8 mouse cellular contexts compared by ENCODE assay signal in the genomic region with DNA sequence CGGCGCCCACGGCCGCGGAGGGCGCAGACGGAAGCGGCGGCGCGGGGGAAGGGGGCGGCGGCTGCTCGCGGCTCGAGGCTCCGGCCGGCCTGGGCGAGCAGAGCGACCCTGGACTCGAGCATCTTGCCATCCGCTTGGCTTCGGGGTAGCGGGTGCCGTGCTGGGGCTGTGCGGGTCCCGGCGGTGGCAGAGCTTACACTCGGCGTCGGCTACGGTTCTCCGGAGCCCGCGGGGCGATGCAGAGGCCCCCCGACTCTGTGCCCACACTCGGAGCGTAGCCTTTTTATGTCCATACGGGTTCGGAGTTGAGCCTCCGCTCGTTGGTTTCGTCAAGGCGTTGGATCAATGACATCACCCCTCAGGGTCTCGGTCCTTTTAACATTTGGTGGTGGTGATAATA. TPM values are rescaled to one million over a fixed set of nuclear protein-coding genes. Genes with fewer than 3 reads are reported as not detected.
DNase-seq lines count a peak whose midpoint lies in the region; ATAC-seq and TF ChIP-seq lines count a peak whose summit lies in the region.

No protein-coding gene starts in this region.

- WGBS in embryonic facial prominence, embryonic 15.5 days: 0% methylated on average over 40 of the region's 46 CpGs
- under 1% methylated on average over 45 of the region's 46 CpGs for WGBS in limb, embryonic 13.5 days
- WGBS in stomach, embryonic 16.5 days: 2% methylated on average over 46 of the region's 46 CpGs

- peak overlapping the region; percentile 87 for H3K27ac ChIP-seq in gastrocnemius, adult 2 months
- H3K27ac ChIP-seq in embryonic facial prominence, embryonic 15.5 days (replicated peaks): peak overlapping the region; percentile 73
- peak overlapping the region; percentile 69; the same call in 1 of the 2 replicates for H3K27ac ChIP-seq in limb, embryonic 13.5 days
- H3K27ac ChIP-seq in stomach, embryonic 16.5 days (ENCODE audit: low read length): no peak overlapping the region

- TF ChIP-seq CTCF in gastrocnemius, adult 2 months (IDR thresholded peaks at IDR 0.05): no peak

- peak overlapping the region; percentile 73 for H3K4me2 ChIP-seq in embryonic facial prominence, embryonic 15.5 days (replicated peaks)
- H3K4me2 ChIP-seq in limb, embryonic 13.5 days (replicated peaks): peak overlapping the region; percentile 87
- H3K4me2 ChIP-seq in stomach, embryonic 16.5 days (ENCODE audit: low read depth, low read length): peak overlapping the region; percentile 84

- H3K4me1 ChIP-seq in embryonic facial prominence, embryonic 15.5 days: peaks cover 49% of the 10 kb centered on the region
- H3K4me1 ChIP-seq in limb, embryonic 13.5 days: peaks cover 54% of the 10 kb centered on the region
- peaks cover 27% of the 10 kb centered on the region for H3K4me1 ChIP-seq in stomach, embryonic 16.5 days (ENCODE audit: control insufficient read depth, insufficient read depth, low read length)

- H3K9me3 ChIP-seq in embryonic facial prominence, embryonic 15.5 days (replicated peaks): no peaks in the 10 kb centered on the region
- H3K9me3 ChIP-seq in limb, embryonic 13.5 days: no peaks in the 10 kb centered on the region
- H3K9me3 ChIP-seq in stomach, embryonic 16.5 days (replicated peaks; ENCODE audit: control insufficient read depth, low read length): no peaks in the 10 kb centered on the region

- peak; percentile 41; the same call in 1 of the 2 replicates for ATAC-seq in embryonic facial prominence, embryonic 15.5 days (ENCODE audit: insufficient number of reproducible peaks, low FRiP score, low TSS enrichment, low read depth)
- peak; percentile 19; the same call in 1 of the 2 replicates for ATAC-seq in limb, embryonic 13.5 days (ENCODE audit: low FRiP score, low read depth)
- ATAC-seq in stomach, embryonic 16.5 days (ENCODE audit: insufficient read depth, low FRiP score): peak; percentile 57; the same call in 1 of the 2 replicates

- DNase-seq in gastrocnemius, adult 2 months: no peak
- DNase-seq in gastrocnemius, postnatal 14 days: no peak
- peak; percentile 48 for DNase-seq in 3134 (ENCODE audit: extremely low read depth, insufficient read length, low spot score)
- no peak for DNase-seq in urinary bladder, postnatal 25 days (ENCODE audit: low spot score)
- DNase-seq in frontal cortex, postnatal 25 days (ENCODE audit: low spot score in 2 of 2): no peak

- no peaks in the 10 kb centered on the region for H3K27me3 ChIP-seq in embryonic facial prominence, embryonic 15.5 days
- no peaks in the 10 kb centered on the region for H3K27me3 ChIP-seq in limb, embryonic 13.5 days
- H3K27me3 ChIP-seq in stomach, embryonic 16.5 days (ENCODE audit: control insufficient read depth, insufficient read depth, low read length): no peaks in the 10 kb centered on the region

- H3K4me3 ChIP-seq in gastrocnemius, adult 2 months: peak overlapping the region; percentile 84
- peak overlapping the region; percentile 96 for H3K4me3 ChIP-seq in embryonic facial prominence, embryonic 15.5 days (replicated peaks)
- peak overlapping the region; percentile 98 for H3K4me3 ChIP-seq in limb, embryonic 13.5 days
- H3K4me3 ChIP-seq in stomach, embryonic 16.5 days (replicated peaks; ENCODE audit: low read length): peak overlapping the region; percentile 72

- peaks cover 37% of the 10 kb centered on the region for H3K36me3 ChIP-seq in embryonic facial prominence, embryonic 15.5 days
- peaks cover 43% of the 10 kb centered on the region for H3K36me3 ChIP-seq in limb, embryonic 13.5 days
- peaks cover 15% of the 10 kb centered on the region for H3K36me3 ChIP-seq in stomach, embryonic 16.5 days (ENCODE audit: control insufficient read depth, insufficient read depth, low read length)

- intact Hi-C loops in gastrocnemius, adult 2 months (cut with DNase I): no loop called here
- intact Hi-C loops in gastrocnemius, postnatal 14 days (cut with DNase I; ENCODE audit: low total_unique reads): no loop called here

- H3K9ac ChIP-seq in embryonic facial prominence, embryonic 15.5 days: peak overlapping the region; percentile 87
- H3K9ac ChIP-seq in limb, embryonic 13.5 days: peak overlapping the region; percentile 94
- H3K9ac ChIP-seq in stomach, embryonic 16.5 days (ENCODE audit: low read length): peak overlapping the region; percentile 94

RNA-seq across cellular contexts. Expression of a gene that starts 0.3 kb away (rescaled TPM):
- 10 to 100 TPM; 31.3 to 31.9 TPM for total RNA-seq in gastrocnemius, adult 2 months (2021)
- 10 to 100 TPM; 28.7 to 31.3 TPM for total RNA-seq in gastrocnemius, postnatal 14 days (2021)
- polyA plus RNA-seq in embryonic facial prominence, embryonic 15.5 days (2015; fragmentation: Nextera tagmentation; extraction: Ambion mirVana): 36.2 and 36.4 TPM in 2 replicates
- 46.1 and 48.2 TPM in 2 replicates for polyA plus RNA-seq in limb, embryonic 13.5 days (2015; fragmentation: Nextera tagmentation; extraction: Ambion mirVana)
- polyA plus RNA-seq in stomach, embryonic 16.5 days (2015; fragmentation: Nextera tagmentation; extraction: Ambion mirVana): 33.6 and 35.1 TPM in 2 replicates

RNA-seq across cellular contexts. Expression of a gene that starts 6.1 kb away (rescaled TPM):
- total RNA-seq in gastrocnemius, adult 2 months (2021): 100 to 1,000 TPM; 567 to 689 TPM
- 100 to 1,000 TPM; 780 to 872 TPM for total RNA-seq in gastrocnemius, postnatal 14 days (2021)
- polyA plus RNA-seq in embryonic facial prominence, embryonic 15.5 days (2015; fragmentation: Nextera tagmentation; extraction: Ambion mirVana): 1,780 and 1,815 TPM in 2 replicates
- polyA plus RNA-seq in limb, embryonic 13.5 days (2015; fragmentation: Nextera tagmentation; extraction: Ambion mirVana): 1,446 and 1,459 TPM in 2 replicates
- polyA plus RNA-seq in stomach, embryonic 16.5 days (2015; fragmentation: Nextera tagmentation; extraction: Ambion mirVana): 1,450 and 1,538 TPM in 2 replicates

RNA-seq across cellular contexts. Expression of a gene that starts 58.9 kb away (rescaled TPM):
- total RNA-seq in gastrocnemius, adult 2 months (2021): 10 to 100 TPM; 79.2 to 95.2 TPM
- 10 to 100 TPM; 80.6 to 83.4 TPM for total RNA-seq in gastrocnemius, postnatal 14 days (2021)
- polyA plus RNA-seq in embryonic facial prominence, embryonic 15.5 days (2015; fragmentation: Nextera tagmentation; extraction: Ambion mirVana): 51.5 and 52.8 TPM in 2 replicates
- 46.9 and 54.0 TPM in 2 replicates for polyA plus RNA-seq in limb, embryonic 13.5 days (2015; fragmentation: Nextera tagmentation; extraction: Ambion mirVana)
- 41.9 and 44.5 TPM in 2 replicates for polyA plus RNA-seq in stomach, embryonic 16.5 days (2015; fragmentation: Nextera tagmentation; extraction: Ambion mirVana)
